Mouse (Mus musculus): ENCODE measurements around the gene Usp50. TPM values are rescaled to one million over a fixed set of nuclear protein-coding genes. Genes with fewer than 3 reads are reported as not detected.
A peak's percentile ranks its signal among the peaks of the same experiment; 100 is the strongest.

Usp50 gene
- under 1 TPM in 1 of 4 experiments, not detected in 3; 0.16 TPM for total RNA-seq (2022)

DNA sequence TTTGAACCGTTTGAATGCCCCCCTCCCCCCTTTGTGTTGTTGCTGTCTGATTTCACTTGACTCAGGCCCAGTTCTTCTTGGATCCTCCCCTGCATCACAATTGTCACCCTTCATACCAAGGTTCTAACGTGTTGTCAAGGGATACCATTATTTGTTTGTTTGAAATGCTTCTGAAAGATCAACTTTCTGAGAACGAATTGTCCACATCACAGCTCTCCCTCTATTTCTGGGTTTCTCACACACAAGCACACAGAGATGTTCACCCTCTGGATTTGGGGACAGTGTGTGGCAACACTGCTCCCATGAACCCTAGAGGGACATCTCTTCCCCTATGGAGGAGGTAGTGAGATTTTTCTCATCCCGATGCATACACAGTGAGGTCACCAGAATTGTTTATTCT is at the start of gene Usp50:
Gene Usp50 (minus strand): TSS at position 101 of the 400 bp plus-strand sequence.
- no peak for DNase-seq

DNA sequence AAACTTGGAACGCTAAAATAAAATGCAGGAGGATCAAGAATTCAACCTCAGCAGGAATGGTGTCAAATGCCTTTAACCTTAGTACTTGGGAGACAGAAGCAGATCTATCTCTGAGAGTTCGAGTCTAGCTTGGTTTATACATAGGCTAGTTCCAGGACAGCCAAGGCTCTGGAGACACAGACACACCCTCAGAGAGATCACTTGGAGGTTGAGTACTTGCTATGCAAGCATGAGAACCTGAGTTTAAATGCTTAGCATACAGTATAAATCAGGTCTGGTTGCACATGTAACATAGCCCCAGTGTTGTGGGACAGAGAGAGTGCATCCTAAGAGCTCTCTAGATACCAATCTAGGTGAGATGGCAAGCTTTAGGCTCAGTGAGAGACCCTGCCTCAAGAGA is 34.1 kb upstream of the Usp50 start:
- DNase-seq, result no peak

DNA sequence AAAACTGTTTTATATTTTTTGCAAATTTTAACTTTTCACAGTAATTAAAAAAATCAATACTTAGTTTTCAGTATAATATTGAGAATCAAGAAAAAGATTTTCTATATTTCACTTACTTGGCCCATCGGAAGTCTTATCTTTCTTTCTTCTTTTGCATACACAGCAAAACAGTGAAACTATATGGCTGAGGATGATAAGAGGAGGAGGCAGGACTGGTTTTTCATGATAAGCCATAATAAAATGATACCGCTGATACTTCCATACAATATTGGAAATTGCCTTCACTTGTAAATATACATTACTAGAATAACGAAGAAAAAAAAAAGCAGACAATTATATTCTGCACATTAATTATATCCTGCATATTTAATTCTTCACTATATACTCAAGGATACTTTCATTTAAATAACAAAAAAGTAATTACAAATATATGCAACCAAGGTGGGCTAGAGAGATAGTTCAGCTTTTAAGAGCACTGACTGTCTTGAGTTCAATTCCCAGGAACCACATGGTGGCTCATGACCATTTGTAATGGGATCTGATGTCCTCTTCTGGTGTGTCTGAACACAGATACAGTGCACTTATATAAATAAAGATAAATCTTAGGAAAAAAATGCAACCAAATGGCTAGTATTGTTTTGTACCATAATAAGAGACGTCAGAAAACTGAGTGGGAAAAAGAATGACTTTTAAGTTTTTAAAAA is 33.5 kb upstream of the Usp50 start:
- DNase-seq, result no peak

DNA sequence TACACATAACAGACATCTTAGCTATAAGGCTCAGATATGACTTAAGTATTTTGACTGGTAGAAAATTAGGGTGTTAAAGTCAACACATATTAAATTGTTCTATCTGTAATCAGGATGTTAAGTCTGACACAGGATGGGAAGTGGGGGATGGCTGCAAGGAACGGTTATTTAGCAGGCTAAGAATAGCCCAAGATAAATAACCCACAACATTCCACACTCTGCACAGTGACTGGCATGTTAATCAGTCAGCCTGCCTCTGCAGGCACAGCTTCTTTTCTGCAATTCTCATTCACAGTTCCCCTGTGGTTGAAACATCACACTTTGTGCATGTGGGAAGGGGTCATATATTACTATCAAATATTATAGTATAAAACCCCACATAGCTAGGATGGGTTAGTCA is 32.6 kb upstream of the Usp50 start:
- no peak for DNase-seq

DNA sequence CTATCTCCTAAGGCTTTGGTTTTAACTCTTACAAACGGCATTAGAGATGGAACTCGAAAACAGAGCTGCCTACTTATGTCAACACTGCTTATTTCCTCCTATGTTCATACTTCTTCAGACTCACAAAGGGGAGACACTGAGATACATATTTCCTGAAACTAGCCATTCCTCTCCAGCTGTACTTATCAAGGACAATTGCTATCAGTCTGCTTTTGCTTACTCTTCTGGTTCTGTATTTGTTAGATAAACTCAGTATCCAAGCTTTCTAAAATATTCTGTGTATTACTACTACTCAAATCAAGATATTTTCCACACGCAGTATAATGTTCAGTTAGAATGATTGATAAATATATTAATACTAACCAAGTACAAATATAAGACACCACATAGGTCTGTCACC is 18.7 kb upstream of the Usp50 start:
- no peak for DNase-seq

DNA sequence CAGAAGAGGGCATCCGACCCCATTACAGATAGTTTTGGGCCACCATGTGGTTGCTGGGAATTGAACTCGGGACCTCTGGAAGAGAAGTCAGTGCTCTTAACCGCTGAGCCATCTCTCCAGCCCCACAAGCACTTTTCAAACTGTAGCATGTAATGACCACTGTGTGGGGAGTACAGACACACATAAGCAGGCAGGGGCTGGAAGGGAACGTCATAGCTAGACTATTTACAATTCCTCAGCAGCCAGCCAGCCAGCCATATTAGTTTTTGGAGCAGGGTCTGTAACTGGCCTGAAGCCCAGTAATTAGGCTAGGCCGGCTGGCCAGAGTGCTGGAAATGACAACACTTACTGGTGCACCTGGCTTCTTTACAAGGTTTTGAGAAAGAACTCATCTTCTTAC is 15.2 kb upstream of the Usp50 start:
- no peak for DNase-seq

DNA sequence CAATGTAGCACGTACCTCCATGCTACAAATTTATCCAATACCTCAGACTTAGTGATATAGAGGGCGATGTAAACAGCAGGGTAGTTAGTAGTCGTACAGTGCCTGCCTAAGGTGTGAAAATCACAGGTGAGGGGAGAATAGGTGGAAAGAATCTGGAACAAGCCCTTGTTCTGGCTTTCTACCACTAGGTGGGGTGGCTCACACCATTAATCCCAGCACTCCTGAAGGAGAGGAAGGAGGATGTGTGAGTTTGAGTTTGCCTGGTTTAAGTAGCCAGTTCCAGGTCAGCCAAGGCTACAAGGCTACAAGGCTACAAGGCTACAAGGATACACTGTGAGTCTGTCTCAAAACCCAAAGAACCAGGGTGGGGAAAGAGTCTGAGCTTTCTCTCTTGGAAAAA is 12.4 kb upstream of the Usp50 start:
- DNase-seq, result no peak

DNA sequence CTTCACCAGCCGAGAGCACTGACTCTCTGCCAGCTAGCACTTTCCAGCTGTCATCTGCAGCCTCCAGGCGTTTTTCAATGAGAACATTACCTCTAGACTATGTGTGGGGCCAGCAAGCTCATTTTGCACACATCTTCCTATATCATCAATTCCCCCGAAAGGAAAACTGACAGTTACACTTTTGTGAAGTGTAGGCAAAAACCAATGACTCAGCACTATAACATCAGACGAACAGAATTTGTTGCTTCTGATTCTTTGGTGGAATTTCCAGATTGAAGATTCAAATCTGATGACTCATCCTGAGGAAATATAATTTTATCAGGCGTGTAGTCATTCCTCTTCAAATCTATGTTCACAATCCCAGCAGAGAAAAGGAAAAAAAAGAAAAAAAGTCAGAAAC is 9.3 kb upstream of the Usp50 start:
- no peak for DNase-seq

DNA sequence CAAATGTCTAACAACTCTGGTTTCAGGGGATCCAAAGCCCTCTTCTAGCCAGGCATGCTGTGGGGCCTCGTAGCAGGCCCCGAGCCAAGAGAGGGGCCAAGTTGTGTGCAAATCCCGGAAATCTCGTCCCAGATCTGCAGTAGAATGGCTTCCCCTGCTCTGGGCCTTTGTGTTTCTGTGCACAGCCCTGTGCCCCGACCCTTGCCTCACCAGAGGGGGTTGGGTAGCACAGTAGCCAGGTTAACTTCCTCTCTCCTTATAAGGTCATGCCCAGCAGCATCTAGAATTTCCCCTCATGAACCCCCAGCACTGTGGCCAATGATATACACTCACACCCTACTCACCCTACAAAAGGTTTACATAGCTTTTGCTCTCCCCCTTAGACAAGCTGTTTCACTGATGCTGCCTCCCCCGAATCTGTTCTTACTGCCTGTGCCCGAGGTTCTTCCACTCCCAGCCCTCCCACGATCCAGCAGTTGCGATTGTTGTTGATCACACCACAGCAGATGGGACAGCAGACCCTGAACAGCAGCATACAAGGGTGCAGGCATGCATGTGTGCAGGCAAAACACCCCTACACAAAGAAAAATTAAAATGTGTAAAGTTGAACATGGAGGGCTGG is 4.6 kb upstream of the Usp50 start:
- no peak for DNase-seq

DNA sequence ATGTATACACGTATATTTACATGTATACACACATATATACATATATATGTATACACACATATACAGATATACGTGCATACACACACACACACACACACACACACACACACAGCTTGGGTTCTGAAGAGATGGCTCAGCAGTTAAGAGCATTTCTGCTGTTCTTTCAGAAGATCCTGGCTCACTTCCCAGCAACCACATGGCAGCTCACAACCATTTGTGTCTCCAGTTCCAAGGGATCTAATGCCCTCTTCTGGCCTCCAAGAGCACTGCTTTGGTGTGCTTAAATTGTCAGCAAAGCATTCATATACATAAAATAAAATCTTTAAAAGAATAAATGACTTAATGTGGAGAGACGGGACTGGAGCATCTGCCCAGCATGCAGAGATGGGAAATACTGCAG is 837 bp downstream of the Usp50 start:
- peak; percentile 44 for DNase-seq

DNA sequence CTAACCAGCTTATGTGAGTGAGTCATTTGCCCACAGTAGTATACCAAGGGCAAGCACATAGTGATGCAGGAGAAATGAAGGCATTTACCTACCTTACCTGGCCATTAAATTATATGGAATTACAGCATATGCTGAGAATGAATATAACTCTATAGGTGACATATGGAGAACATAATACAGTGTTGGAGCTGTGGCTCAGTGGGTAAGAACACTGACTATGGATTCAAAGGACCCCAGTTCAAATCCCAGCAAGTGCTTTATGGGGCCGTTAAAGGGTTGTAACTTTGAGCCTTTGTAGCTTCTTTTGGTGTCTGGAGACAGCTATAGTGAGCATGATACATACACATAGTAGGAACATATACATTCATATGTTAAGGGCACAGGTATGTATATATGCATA is 1.8 kb downstream of the Usp50 start:
- DNase-seq, result no peak

DNA sequence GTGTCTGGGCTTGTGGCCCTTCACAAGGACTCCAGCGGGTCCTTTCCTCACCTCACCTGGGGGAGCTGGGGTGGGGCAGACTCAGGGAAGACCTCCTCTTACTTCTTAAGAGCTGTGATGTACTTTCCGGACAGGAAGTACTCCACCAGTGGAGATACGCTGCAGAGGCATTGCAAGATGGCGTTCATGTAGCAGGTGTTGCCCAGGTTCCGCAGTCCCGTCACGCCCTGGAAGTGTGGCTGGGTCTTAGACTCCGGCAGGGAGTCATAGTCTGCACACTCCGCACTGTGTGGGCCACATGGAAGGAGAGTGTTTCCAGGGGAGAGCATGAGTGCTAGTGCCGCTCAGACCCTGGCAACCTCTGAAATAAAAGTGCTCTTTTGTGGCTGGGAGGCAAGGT is 3.0 kb downstream of the Usp50 start:
- DNase-seq, result no peak

DNA sequence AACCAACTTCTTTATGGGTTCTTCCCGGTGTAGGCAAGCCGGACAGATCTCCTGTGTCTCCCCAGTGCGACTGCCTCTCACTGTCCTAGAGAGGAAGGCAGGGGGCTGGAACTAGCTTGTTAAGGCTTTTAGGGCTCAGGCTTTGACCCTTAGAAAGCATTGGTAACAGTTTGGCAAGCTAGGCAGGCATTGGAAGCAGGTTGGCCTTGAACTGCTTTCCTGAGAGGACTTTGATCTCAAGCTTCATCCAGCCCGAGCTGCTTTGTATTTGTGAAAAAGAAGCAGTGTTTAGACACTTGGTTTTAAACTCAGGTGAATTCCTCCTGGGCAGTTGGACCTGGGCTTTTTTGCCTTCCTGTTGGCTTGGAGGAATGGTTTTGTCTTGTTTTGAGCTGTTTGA is 4.5 kb downstream of the Usp50 start:
- no peak for DNase-seq

DNA sequence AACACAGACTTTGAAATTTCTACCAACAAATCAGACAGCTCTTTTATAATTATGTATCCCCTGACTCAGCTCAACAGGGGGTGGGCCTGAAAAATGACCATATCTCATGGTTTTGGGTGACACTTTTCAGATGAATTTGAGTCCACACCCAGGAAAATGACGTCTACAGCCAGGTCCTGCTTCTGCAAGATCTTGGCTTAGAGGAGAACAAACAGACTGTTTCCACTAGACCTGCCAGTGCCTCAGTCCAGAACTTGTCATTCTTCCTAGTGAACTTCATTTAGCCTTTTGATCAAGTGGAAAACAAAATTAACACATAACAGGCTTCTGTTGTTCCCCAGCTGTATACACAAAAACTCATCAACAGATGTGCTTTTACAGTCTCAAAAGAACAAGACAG is 6.9 kb downstream of the Usp50 start:
- DNase-seq, result no peak

DNA sequence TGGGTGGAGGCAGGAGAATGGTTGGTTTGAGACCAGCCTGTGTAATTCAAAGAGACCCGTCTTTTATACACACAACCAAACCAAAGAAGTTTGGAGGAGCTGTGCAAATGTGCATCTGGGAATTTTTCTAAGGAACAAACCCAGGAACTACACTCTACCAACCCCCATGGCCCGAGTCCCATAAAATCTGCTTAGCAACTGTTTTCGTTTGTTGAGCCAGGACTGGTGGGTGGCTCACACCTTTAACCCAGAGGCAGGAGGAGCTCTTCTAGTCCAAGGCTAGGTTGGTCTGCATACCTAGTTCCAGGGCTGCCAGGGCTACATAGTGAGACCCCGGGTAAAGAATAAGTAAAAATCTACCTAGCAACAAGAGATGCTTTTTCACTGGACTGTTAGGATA is 7.3 kb downstream of the Usp50 start:
- no peak for DNase-seq

DNA sequence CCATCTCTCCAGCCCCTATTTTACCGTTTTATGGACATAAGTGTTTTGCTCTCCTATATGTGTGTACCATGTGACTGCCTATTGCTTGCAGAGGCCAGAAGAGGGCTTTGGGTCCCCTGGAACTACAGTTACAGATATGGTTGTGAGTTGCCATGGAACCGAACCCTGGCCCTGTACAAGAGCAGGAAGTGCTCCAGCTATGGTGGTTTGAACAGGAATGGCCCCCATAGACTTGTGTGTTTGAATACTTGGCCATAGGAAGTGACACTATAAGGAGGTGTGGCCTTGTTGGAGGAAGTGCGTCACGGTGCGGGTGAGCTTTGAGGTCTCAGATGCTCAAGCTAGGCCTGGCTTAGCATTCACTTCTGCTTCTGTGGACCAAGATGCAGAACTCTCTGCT is 11.1 kb downstream of the Usp50 start:
- DNase-seq, result no peak

DNA sequence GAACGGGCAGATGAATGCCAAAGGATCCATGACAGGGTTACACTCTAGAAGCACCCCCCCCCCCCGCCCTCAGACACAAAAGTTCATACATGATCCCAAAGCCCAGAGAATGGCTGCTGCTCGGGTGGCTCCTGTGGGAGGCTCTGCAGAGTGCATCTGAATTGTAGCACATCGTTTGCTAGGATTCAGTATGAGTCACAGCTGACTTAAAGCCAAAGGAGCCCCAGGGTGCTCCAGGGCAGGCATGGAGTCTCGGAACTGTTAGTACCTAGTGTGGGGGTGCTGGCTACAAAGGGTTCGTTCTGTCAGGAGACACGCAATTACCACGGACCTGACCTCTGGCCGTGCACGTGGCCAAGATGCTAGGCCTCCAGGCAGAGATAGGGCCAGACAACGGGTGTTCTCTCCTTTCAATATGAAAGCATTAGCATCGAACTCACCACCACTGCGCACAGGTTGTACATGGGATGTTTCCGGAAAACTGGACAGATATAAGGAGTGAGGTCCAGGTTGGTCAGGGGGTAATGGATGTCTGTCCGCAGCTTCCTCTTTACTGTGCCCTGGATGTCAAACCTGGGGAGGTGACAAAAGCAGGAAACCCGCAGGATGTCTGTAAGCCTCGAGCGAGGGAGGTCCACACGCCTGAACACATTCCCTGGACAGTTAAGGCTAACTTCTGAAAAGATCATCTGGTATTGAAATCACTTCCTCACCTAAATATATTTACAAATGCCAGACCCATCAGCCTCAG is 13.7 kb downstream of the Usp50 start:
- DNase-seq, result no peak

DNA sequence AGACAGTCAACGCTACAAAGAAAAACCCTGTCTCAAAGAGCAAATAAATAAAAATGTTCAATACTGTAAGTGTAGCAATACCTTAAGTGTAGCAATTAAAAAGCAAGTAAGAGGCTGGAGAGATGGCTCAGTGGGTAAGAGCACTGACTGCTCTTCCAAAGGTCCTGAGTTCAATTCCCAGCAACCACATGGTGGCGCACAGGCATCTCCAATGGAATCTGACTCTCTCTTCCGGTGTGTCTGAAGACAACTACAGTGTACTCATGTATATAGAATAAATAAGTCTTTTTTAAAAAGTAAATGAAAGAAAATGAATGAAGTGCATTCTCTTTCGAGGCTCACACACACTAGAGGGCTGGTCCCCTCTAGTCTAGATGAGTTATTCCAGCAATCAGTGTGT is 15.1 kb downstream of the Usp50 start:
- no peak for DNase-seq

DNA sequence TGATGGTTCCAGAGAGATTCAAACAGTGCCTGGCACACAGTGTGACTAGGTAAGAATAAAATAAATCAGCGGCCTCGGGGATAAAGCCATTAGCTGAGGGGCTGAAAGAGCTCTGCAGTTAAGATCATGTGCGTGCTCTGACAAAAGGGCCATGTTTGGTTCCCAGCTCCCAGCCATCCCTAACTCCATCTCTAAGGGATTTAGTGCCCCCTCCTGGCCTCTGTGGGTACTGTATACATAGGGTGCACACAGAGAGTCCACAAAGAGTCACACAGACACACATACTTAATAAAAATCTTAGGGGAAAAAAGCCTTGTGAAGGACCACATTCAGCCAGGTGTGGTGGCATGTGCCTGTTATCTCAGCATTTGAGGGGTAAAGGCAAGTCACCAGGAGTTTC is 15.7 kb downstream of the Usp50 start:
- DNase-seq, result no peak

DNA sequence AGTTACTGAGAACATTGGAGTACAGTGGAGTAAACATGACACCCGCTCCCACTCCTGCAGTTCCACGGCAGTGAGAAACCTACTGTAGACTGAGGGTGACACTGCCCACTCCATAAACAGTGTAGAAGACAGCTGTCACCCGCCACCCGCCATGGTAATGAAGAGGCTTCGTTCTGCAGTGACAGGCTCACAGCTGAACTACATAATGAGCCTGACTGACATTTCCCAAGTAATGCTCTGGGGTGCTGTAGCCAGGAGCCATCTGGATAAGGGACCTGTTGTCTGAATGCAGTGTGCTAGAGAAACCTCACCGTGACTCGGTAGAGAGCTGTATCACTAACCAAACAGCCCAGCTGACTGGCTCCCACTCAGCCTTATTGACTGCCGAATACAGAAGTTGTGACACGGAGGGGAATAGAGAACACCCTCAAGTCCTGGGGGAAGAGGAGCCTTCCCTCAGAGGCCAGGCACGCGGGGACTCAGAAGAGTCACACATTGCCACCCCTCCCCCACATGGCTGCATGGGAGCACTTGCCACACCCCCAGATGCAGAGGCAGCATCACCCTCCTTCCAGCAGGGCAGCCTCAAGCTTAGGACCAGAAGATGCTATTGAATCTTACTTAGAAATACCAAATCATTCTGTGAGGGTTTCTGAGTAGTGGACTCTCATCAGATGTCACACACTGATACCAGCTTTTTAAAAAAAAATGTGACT is 17.2 kb downstream of the Usp50 start:
- DNase-seq, result no peak

DNA sequence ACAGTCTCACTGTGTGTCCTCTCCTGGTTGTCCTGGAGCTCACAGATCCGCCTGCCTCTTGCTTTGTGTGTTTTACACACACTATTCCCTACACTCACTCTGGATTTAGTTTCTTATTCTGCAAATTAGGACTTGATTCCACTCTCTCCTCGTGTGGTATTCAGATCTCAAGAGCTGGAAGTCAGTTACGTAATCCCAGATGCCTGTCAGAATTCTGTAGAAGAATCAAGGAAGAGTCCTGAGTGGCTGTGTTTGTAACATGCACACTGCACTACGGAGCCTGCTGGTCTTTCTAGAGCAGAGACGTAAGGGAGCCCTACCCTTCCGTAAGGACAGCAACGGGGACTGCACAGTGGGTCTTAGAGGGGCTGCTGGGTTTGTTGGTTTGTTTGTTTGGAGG is 23.9 kb downstream of the Usp50 start:
- no peak for DNase-seq

DNA sequence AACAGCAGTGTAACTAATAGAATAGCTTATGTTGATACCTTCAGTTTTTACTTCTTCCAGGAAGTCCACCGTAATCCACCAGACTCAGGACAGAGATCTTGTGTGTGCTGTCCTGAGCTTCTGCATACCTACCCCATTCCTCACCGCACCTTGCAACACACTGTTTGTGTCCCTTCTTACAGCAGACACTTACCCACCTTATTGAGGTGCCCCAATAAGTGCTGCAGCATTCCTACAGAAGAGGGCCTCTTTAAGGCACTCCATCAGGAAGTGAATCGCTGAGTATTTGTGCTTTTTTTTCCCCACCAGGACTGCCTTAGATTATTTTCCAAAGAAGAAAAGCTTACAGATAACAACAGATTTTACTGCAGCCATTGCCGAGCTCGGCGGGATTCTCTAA is 27.6 kb downstream of the Usp50 start:
- no peak for DNase-seq

DNA sequence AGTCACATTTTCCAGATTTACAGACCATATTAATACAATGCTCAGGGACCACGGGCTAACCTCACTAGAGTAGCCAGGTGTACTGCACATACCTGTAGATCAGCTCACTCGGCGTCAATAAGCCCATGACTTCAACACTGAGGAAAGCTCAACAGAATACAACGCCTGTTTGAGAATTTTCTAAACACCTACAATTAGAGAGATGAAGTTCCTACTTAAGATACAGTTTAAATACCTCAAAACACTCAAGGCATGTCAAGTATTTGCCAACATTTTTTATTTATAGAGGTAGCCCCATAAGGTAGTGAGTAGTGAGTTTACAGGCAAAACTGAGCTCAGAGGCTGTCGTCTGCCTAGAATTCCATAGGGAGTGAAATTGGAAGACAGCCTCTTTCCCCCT is 39.9 kb downstream of the Usp50 start:
- no peak for DNase-seq

Data from adrenal gland, adult 8-10 months (tissue).